Mouse (Mus musculus): Measurements from ENCODE around the gene H60b. TPM values are rescaled to one million over a fixed set of nuclear protein-coding genes. Genes with fewer than 3 reads are reported as not detected.

The H60b gene
- polyA plus RNA-seq, 1 experiment from 2014 or later: 0.35 TPM

DNA sequence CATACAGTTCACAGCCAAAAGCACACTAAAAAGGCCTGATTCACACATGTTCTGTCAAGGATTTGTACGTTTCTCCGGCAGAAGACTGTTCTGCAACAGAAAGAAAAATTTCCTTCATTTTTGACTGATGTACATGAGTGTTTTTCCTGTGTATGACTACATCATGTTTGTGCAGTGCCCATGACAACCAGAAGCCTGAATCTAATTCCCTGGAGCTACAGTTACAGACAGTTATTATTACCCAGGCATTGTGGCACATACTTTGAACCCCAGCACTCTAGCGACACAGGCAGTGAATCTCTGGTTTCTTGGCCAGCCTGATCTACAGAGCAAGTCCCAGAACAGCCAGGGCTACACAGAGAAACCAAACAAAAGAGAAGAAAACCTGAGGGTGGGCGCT lies 147.4 kb downstream of the H60b start:
- H3K27me3 ChIP-seq (ENCODE audit: insufficient read depth, poor library complexity, severe bottlenecking): no peaks in the 10 kb centered on the region
- H3K36me3 ChIP-seq: no peaks in the 10 kb centered on the region
- H3K4me3 ChIP-seq: no peak overlapping the region
- no peak overlapping the region for H3K27ac ChIP-seq
- 83% methylated on average over 4 of the region's 4 CpGs for WGBS
- no peaks in the 10 kb centered on the region for H3K9me3 ChIP-seq
- H3K4me1 ChIP-seq: no peaks in the 10 kb centered on the region
- no peak for DNase-seq (ENCODE audit: low spot score)

- DNase-seq (ENCODE audit: low spot score): no peak
- Histone ChIP-seq H3K27ac (no peak overlapping the region), H3K4me3 (no peak overlapping the region), H3K9me3 (no peaks in the 10 kb centered on the region), H3K36me3 (no peaks in the 10 kb centered on the region), H3K27me3 (ENCODE audit: insufficient read depth, poor library complexity, severe bottlenecking) (no peaks in the 10 kb centered on the region), H3K4me1 (no peaks in the 10 kb centered on the region)
- 49% methylated on average over 4 of the region's 4 CpGs for WGBS
Measured at GRCm38 (mm10) chr10:22306452-22306851, 148.1 kb downstream of the H60b start.

DNA sequence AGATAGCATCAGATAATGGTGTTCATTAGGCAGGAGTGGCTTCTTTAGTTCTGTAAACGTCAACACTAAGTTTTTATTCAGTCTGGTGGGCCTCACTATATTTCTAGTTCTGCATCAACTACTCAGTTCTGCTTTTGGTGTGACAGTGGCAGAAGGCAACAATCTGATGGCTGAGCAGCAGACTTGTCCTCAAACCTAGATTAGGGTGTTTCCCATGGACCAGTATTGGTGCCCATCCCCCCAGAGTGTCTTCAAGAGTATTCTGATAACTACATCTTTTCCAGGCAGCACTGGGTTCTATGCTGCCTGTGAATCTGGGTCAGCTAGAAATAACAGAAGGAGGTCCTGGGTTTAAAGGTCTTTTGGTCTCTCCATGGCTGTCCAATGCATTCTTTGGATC lies 149.8 kb downstream of the H60b start:
- Histone ChIP-seq H3K36me3 (no peaks in the 10 kb centered on the region), H3K9me3 (no peaks in the 10 kb centered on the region), H3K27me3 (ENCODE audit: insufficient read depth, poor library complexity, severe bottlenecking) (no peaks in the 10 kb centered on the region), H3K4me1 (no peaks in the 10 kb centered on the region), H3K4me3 (no peak overlapping the region), H3K27ac (no peak overlapping the region)
- WGBS: 70% methylated on average over 1 of the region's 1 CpGs
- no peak for DNase-seq (ENCODE audit: low spot score)

DNA sequence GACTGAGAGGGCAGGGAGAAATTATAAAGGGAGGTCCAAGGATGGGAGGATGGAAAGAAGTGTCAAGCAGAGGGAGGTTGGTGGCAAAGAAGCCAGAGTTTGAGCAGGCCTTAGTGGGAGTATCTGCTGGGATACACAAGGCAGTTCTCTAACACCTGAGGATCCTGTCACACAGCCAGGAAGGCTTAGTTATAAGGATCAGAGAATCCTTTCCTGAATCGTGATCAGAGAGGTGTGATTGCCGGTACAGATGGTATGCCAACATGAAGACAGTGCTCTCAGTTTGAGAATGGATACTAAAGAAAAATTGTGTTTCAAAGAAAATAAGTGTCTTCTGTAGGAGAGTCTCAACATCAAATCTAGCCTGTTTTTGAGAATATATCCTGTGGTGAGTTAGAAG lies 164.5 kb downstream of the H60b start:
- Histone ChIP-seq H3K4me1 (no peaks in the 10 kb centered on the region), H3K9me3 (no peaks in the 10 kb centered on the region), H3K4me3 (no peak overlapping the region), H3K27me3 (ENCODE audit: insufficient read depth, poor library complexity, severe bottlenecking) (no peaks in the 10 kb centered on the region), H3K36me3 (no peaks in the 10 kb centered on the region), H3K27ac (no peak overlapping the region)
- whole genome bisulfite sequencing: 81% methylated on average over 2 of the region's 2 CpGs
- DNase-seq (ENCODE audit: low spot score): peak; percentile 22

Other genes with a start within 250 kb of the H60b start
- not detected in 2 replicates for gene 4930444G20Rik, start 90.5 kb upstream of the H60b start, polyA plus RNA-seq (2016; fragmentation: Nextera tagmentation; extraction: Ambion mirVana)
- gene E030030I06Rik, start 9.3 kb upstream of the H60b start, polyA plus RNA-seq (2016; fragmentation: Nextera tagmentation; extraction: Ambion mirVana): 18.6 and 22.0 TPM in 2 replicates
- 9.6 and 12.1 TPM in 2 replicates for gene Raet1e, start within 50 bp of the H60b start, polyA plus RNA-seq (2016; fragmentation: Nextera tagmentation; extraction: Ambion mirVana)
- 14.8 and 19.3 TPM in 2 replicates for gene Raet1d, start 202.0 kb downstream of the H60b start, polyA plus RNA-seq (2016; fragmentation: Nextera tagmentation; extraction: Ambion mirVana)